Mouse (Mus musculus) CD4-positive helper T cell, adult 2 months (primary cell): Measurements from ENCODE around the gene Btbd35f3.
"Not testable (repeated sequence)": the region's sequence is repeated elsewhere in the genome, so short reads cannot be mapped to it uniquely, and the experiment has no call there.

Experiments used
- DNase-seq: peaks from one replicate; pipeline ENCODE4 v3.0.0-alpha.2; 2012; ENCODE audit warnings: low read depth, missing footprints, low spot score

Gene Btbd35f3

GRCm38 (mm10) chrX:4037374-4037773, at the start of gene Btbd35f3:
Gene Btbd35f3, plus strand, starts transcription at chrX:4037674.
- DNase-seq, result not testable (repeated sequence)
